Mouse (Mus musculus) heart, embryonic 16.5 days (tissue): Measurements from ENCODE around the gene Sema4d. TPM values are rescaled to one million over a fixed set of nuclear protein-coding genes. Genes with fewer than 3 reads are reported as not detected.
A peak's percentile ranks its signal among the peaks of the same experiment; 100 is the strongest.

Experiments used
- ATAC-seq: fragments of 200-750 bp; cut with Nextera tagmentation; replicated peaks from 2 replicates; pipeline ENCODE4 v1.8.0; 2017; ENCODE audit warnings: moderate number of reproducible peaks; ENCODE audit not compliant: insufficient read depth, low FRiP score; ENCODE audit errors: extremely low read depth
- H3K27ac ChIP-seq: fragments of 300-500 bp; sonication (generic); 2 replicates; pipeline ENCODE4 v1.5.1; 2014; ENCODE audit warnings: mild to moderate bottlenecking, low read length, control low read depth, moderate library complexity
- H3K27me3 ChIP-seq: fragments of 300-500 bp; sonication (generic); 2 replicates; pipeline ENCODE4 v1.6.1; 2014; ENCODE audit warnings: low read length, mixed read lengths; ENCODE audit not compliant: control insufficient read depth, insufficient read depth
- H3K36me3 ChIP-seq: fragments of 300-500 bp; sonication (generic); 2 replicates; pipeline ENCODE4 v1.6.1; 2014; ENCODE audit not compliant: control insufficient read depth, insufficient read depth
- H3K4me1 ChIP-seq: fragments of 300-500 bp; sonication (generic); 2 replicates; pipeline ENCODE4 v1.6.1; 2014; ENCODE audit warnings: low read length, mixed read lengths; ENCODE audit not compliant: control insufficient read depth, insufficient read depth
- H3K4me2 ChIP-seq: fragments of 300-500 bp; sonication (generic); 2 replicates; pipeline ENCODE4 v1.6.1; 2014; ENCODE audit warnings: low read depth, mild to moderate bottlenecking, control low read depth, low read length
- H3K4me3 ChIP-seq: fragments of 300-500 bp; sonication (generic); 2 replicates; pipeline ENCODE4 v1.5.1; 2014; ENCODE audit warnings: mild to moderate bottlenecking, control low read depth, low read length
- H3K9ac ChIP-seq: fragments of 300-500 bp; sonication (generic); 2 replicates; pipeline ENCODE4 v1.6.1; 2014; ENCODE audit warnings: low read length, control low read depth
- H3K9me3 ChIP-seq: fragments of 300-500 bp; sonication (generic); replicated peaks from 2 replicates; pipeline ENCODE4 v1.6.1; 2016; ENCODE audit warnings: low read length; ENCODE audit not compliant: control insufficient read depth
- WGBS: fragments of 180-500 bp; shearing (Covaris S2); extraction: QIAGEN DNeasy Blood & Tissue Kit; methylation state at CpG from one replicate; pipeline ENCODE4 v1.1.7; 2014; 5-methylcytosine and 5-hydroxymethylcytosine counted together
- polyA plus RNA-seq: library from polyadenylated mRNA; unstranded; fragments of >200 nt; fragmentation: Nextera tagmentation; extraction: Ambion mirVana; gene quantifications from 2 replicates; pipeline ENCODE4 v1.2.1, GENCODE M21; 2015

Sema4d gene
- polyA plus RNA-seq, 1 experiment from 2014 or later, result 22.5 TPM

- Histone ChIP-seq H3K4me1 (peaks cover 17% of the 10 kb centered on the region), H3K27me3 (no peaks in the 10 kb centered on the region), H3K36me3 (peaks cover 3% of the 10 kb centered on the region; the same call in 1 of the 2 replicates), H3K4me3 (no peak overlapping the region), H3K4me2 (peak overlapping the region; percentile 3; the same call in 1 of the 2 replicates), H3K27ac (peak overlapping the region; percentile 74), H3K9me3 (no peaks in the 10 kb centered on the region), H3K9ac (peak overlapping the region; percentile 43)
- 48% methylated on average over 4 of the region's 4 CpGs for WGBS
- 0 out of 2 replicates have a peak, but pooled peaks have one; percentile 10 for ATAC-seq
Observed at GRCm38 (mm10) chr13:51697897-51698296, 95.7 kb downstream of the Sema4d start.

GRCm38 (mm10) chr13:51697455-51697854 is 96.1 kb downstream of the Sema4d start:
- peak; percentile 47; the same call in 1 of the 2 replicates for ATAC-seq
- 55% methylated on average over 6 of the region's 6 CpGs for WGBS
- no peaks in the 10 kb centered on the region for H3K27me3 ChIP-seq
- H3K9ac ChIP-seq, result peak overlapping the region; percentile 43
- H3K9me3 ChIP-seq, result no peaks in the 10 kb centered on the region
- peaks cover 3% of the 10 kb centered on the region; the same call in 1 of the 2 replicates for H3K36me3 ChIP-seq
- H3K4me1 ChIP-seq, result peaks cover 17% of the 10 kb centered on the region
- H3K27ac ChIP-seq, result peak overlapping the region; percentile 74
- H3K4me3 ChIP-seq, result no peak overlapping the region
- H3K4me2 ChIP-seq, result no peak overlapping the region; the same call in 1 of the 2 replicates

GRCm38 (mm10) chr13:51696481-51696880 is 97.1 kb downstream of the Sema4d start:
- Histone ChIP-seq H3K9me3 (no peaks in the 10 kb centered on the region), H3K9ac (no peak overlapping the region), H3K4me2 (no peak overlapping the region), H3K27ac (no peak overlapping the region), H3K4me1 (peaks cover 17% of the 10 kb centered on the region), H3K27me3 (no peaks in the 10 kb centered on the region), H3K4me3 (no peak overlapping the region), H3K36me3 (peaks cover 3% of the 10 kb centered on the region; the same call in 1 of the 2 replicates)
- ATAC-seq, result no peak

DNA sequence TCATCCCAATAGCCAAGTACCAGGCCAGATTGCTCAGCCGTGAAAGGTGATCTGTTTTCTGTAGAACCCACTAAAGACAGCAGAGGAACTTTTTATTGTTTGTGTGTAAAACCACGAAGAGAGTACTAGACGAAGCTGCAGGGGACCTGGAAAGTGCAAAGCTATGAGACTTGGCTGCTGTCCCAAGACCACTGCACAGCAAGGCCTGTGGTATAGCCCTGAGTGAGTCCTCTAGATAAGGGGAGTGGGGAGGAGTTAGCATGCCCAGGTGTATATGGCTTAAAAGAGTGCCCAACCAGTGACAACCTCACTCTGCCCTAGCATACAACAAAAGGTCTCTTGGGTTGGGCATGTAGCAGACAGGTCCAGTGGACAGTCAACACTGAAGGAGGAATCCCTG is 104.9 kb downstream of the Sema4d start:
- no peaks in the 10 kb centered on the region for H3K27me3 ChIP-seq
- peaks cover 30% of the 10 kb centered on the region for H3K36me3 ChIP-seq
- ATAC-seq, result no peak; the same call in 1 of the 2 replicates
- no peak overlapping the region for H3K27ac ChIP-seq
- no peak overlapping the region for H3K4me2 ChIP-seq
- WGBS, result 35% methylated on average over 3 of the region's 3 CpGs
- H3K4me1 ChIP-seq, result peaks cover 6% of the 10 kb centered on the region; the same call in 1 of the 2 replicates
- H3K9ac ChIP-seq, result no peak overlapping the region
- H3K9me3 ChIP-seq, result no peaks in the 10 kb centered on the region
- no peak overlapping the region for H3K4me3 ChIP-seq

- no peak for ATAC-seq
- Histone ChIP-seq H3K27me3 (no peaks in the 10 kb centered on the region), H3K4me1 (peaks cover 6% of the 10 kb centered on the region; the same call in 1 of the 2 replicates), H3K36me3 (peaks cover 45% of the 10 kb centered on the region), H3K9me3 (no peaks in the 10 kb centered on the region), H3K9ac (no peak overlapping the region), H3K4me3 (no peak overlapping the region), H3K27ac (no peak overlapping the region), H3K4me2 (no peak overlapping the region)
- WGBS, result 90% methylated on average over 5 of the region's 5 CpGs
Observed at GRCm38 (mm10) chr13:51686966-51687365, 106.6 kb downstream of the Sema4d start.

GRCm38 (mm10) chr13:51685290-51685966 is 108.1 kb downstream of the Sema4d start:
- H3K4me1 ChIP-seq, result peaks cover 6% of the 10 kb centered on the region; the same call in 1 of the 2 replicates
- H3K4me2 ChIP-seq, result no peak overlapping the region
- 75% methylated on average over 7 of the region's 7 CpGs for WGBS
- no peak overlapping the region for H3K4me3 ChIP-seq
- peaks cover 58% of the 10 kb centered on the region for H3K36me3 ChIP-seq
- H3K27ac ChIP-seq, result no peak overlapping the region
- H3K9ac ChIP-seq, result no peak overlapping the region
- no peaks in the 10 kb centered on the region for H3K9me3 ChIP-seq
- no peaks in the 10 kb centered on the region for H3K27me3 ChIP-seq
- ATAC-seq, result no peak

- 92% methylated on average over 8 of the region's 8 CpGs for WGBS
- Histone ChIP-seq H3K9me3 (no peaks in the 10 kb centered on the region), H3K4me2 (no peak overlapping the region), H3K4me1 (peaks cover 3% of the 10 kb centered on the region; the same call in 1 of the 2 replicates), H3K27me3 (no peaks in the 10 kb centered on the region), H3K27ac (no peak overlapping the region), H3K4me3 (no peak overlapping the region), H3K36me3 (peaks cover 73% of the 10 kb centered on the region), H3K9ac (no peak overlapping the region)
- no peak for ATAC-seq
Observed at GRCm38 (mm10) chr13:51681634-51682033, 111.9 kb downstream of the Sema4d start.

- WGBS, result 69% methylated on average over 5 of the region's 5 CpGs
- no peak overlapping the region for H3K4me2 ChIP-seq
Observed at GRCm38 (mm10) chr13:51681076-51681475, 112.5 kb downstream of the Sema4d start.

DNA sequence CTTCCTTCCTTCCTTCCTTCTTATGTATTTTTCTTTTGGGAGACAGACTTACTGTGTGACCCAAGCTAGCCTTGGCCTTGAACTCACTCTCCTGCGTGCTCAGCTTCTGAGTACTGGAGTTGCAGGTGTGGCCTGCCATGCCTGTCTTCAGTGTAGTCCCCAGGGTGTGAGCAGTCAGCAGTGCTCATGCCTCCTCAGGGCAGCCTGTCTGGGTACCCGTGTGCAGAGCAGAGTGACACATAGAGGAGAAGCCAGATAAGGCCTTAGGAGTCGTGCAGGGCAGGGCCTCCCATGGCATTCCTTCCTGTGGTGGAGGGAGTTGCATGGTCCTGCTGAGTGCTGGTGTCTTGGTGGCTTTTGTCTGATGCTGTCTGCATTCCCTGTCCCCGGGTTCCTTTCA is 114.2 kb downstream of the Sema4d start:
- Histone ChIP-seq H3K27me3 (no peaks in the 10 kb centered on the region), H3K9me3 (no peaks in the 10 kb centered on the region), H3K9ac (no peak overlapping the region), H3K4me1 (peaks cover 3% of the 10 kb centered on the region; the same call in 1 of the 2 replicates), H3K27ac (no peak overlapping the region), H3K4me3 (no peak overlapping the region), H3K4me2 (no peak overlapping the region), H3K36me3 (peaks cover 73% of the 10 kb centered on the region)
- WGBS, result 38% methylated on average over 4 of the region's 4 CpGs
- peak; percentile 50 for ATAC-seq

More at GRCm38 (mm10) chr13:51681076-51681475, 112.5 kb downstream of the Sema4d start:
- peaks cover 3% of the 10 kb centered on the region; the same call in 1 of the 2 replicates for H3K4me1 ChIP-seq
- ATAC-seq, result no peak
- no peak overlapping the region for H3K9ac ChIP-seq
- H3K9me3 ChIP-seq, result no peaks in the 10 kb centered on the region
- no peak overlapping the region for H3K27ac ChIP-seq
- H3K4me3 ChIP-seq, result no peak overlapping the region
- peaks cover 73% of the 10 kb centered on the region for H3K36me3 ChIP-seq
- H3K27me3 ChIP-seq, result no peaks in the 10 kb centered on the region
